Mouse (Mus musculus): ENCODE results near the gene Ss18l2. TPM values are rescaled to one million over a fixed set of nuclear protein-coding genes. Genes with fewer than 3 reads are reported as not detected.

Ss18l2 gene
- polyA plus RNA-seq (2014; fragmentation: Nextera tagmentation; extraction: Ambion mirVana), result 149 and 186 TPM in 2 replicates

DNA sequence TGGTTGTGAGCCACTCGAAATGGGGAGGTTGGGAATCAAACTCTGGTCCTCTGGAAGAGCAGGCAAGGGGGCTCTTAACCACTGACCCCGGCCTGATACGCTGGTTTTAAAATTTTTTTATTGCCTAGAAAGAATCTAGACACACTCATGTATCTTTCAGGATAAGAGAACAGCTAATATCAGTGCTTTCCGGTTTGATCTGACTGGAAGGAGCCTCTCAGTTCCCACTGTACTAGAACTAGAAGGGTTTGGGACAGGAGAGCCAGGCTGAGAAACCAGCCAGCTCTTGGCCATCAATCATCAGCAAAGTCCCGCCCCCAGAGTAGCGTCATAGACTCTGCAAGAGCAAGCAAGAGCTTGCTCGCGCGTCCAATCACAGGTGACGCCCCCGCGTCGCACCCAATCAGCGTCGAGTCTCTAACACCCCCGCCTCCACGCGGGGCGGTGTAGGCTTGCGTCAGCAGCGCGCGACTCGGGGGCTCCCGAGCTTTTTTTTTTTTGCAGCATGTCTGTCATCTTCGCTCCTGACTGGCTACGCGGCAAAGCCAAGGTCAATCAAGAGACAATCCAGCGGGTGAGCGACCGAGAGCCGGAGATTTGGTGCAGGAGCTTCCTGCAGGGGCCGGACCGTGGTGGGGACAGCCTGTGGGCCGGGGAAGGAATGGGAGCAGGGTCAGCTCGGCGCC lies at the start of gene Ss18l2:
Gene Ss18l2, plus strand, starts transcription at position 432 of the 686 bp plus-strand sequence.
- peak; percentile 98 for ATAC-seq
- Histone ChIP-seq H3K36me3 (ENCODE audit: control insufficient read depth, insufficient read depth, low read length) (peaks cover 9% of the 10 kb centered on the region), H3K9me3 (replicated peaks; ENCODE audit: control insufficient read depth, low read length) (no peaks in the 10 kb centered on the region), H3K27ac (ENCODE audit: low read depth, low read length) (peak within 1 kb of the TSS; percentile 88), H3K4me2 (ENCODE audit: low read length) (peak within 1 kb of the TSS; percentile 76), H3K27me3 (replicated peaks; ENCODE audit: control insufficient read depth, insufficient read depth, low read length) (no peaks in the 10 kb centered on the region), H3K4me3 (ENCODE audit: low read depth, low read length) (peak within 1 kb of the TSS; percentile 95), H3K4me1 (ENCODE audit: control insufficient read depth, insufficient read depth, low read length) (peaks cover 14% of the 10 kb centered on the region), H3K9ac (ENCODE audit: low read length) (peak within 1 kb of the TSS; percentile 93)
- 5% methylated on average over 37 of the region's 37 CpGs for WGBS
- peak; percentile 100 for DNase-seq (ENCODE audit: low spot score)

DNA sequence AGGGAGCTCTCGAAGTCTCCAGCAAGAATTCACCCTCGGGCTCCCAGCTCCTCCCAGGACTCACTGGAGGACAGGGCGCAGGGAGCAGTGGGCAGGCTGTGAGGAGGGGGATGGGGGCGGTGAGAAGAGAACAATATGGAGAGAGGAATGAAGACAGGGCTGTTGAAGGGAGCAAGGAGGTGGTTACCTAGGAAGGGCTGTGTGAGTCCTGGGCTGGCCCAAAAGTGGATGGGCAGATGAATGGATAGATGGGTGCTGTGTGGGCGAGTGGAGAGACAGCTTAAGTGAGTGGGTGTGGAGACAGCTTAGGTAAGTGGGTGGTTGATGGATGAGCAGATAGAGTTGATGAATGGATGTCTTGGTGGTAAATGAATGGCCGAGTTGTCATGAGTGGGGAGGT lies 46.7 kb upstream of the Ss18l2 start:
- Histone ChIP-seq H3K36me3 (ENCODE audit: control insufficient read depth, insufficient read depth, low read length) (no peaks in the 10 kb centered on the region), H3K4me2 (ENCODE audit: low read length) (no peak overlapping the region), H3K4me1 (ENCODE audit: control insufficient read depth, insufficient read depth, low read length) (peaks cover 11% of the 10 kb centered on the region; the same call in 1 of the 2 replicates), H3K27me3 (replicated peaks; ENCODE audit: control insufficient read depth, insufficient read depth, low read length) (no peaks in the 10 kb centered on the region), H3K9ac (ENCODE audit: low read length) (no peak overlapping the region), H3K4me3 (ENCODE audit: low read depth, low read length) (no peak overlapping the region), H3K27ac (ENCODE audit: low read depth, low read length) (no peak overlapping the region), H3K9me3 (replicated peaks; ENCODE audit: control insufficient read depth, low read length) (no peaks in the 10 kb centered on the region)
- WGBS, result 82% methylated on average over 6 of the region's 6 CpGs
- DNase-seq (ENCODE audit: low spot score) (no peak), ATAC-seq (no peak)

DNA sequence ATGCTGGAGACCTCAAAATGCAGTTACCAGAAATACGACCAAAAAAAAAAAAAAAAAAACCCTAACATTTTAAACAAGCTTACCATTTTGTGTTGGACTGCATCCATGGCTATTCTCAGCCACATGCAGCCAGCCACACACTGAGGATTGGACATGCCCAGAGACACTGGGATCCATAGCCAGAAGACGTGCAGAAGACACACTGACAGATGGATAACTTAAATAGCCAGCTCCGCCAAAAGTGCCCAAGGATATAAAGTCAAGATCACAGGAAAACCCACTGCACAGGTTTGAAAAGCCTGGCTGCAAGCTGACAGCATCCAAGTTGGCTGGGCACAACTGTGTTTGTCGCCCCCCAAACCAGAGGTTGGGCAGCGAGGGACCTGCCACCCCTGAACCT lies 46.0 kb upstream of the Ss18l2 start:
- WGBS, result 80% methylated on average over 5 of the region's 5 CpGs
- Histone ChIP-seq H3K4me1 (ENCODE audit: control insufficient read depth, insufficient read depth, low read length) (peaks cover 11% of the 10 kb centered on the region; the same call in 1 of the 2 replicates), H3K36me3 (ENCODE audit: control insufficient read depth, insufficient read depth, low read length) (no peaks in the 10 kb centered on the region), H3K9me3 (replicated peaks; ENCODE audit: control insufficient read depth, low read length) (no peaks in the 10 kb centered on the region), H3K27ac (ENCODE audit: low read depth, low read length) (no peak overlapping the region), H3K9ac (ENCODE audit: low read length) (no peak overlapping the region), H3K27me3 (replicated peaks; ENCODE audit: control insufficient read depth, insufficient read depth, low read length) (no peaks in the 10 kb centered on the region), H3K4me2 (ENCODE audit: low read length) (no peak overlapping the region), H3K4me3 (ENCODE audit: low read depth, low read length) (no peak overlapping the region)
- DNase-seq (ENCODE audit: low spot score) (no peak), ATAC-seq (no peak)

DNA sequence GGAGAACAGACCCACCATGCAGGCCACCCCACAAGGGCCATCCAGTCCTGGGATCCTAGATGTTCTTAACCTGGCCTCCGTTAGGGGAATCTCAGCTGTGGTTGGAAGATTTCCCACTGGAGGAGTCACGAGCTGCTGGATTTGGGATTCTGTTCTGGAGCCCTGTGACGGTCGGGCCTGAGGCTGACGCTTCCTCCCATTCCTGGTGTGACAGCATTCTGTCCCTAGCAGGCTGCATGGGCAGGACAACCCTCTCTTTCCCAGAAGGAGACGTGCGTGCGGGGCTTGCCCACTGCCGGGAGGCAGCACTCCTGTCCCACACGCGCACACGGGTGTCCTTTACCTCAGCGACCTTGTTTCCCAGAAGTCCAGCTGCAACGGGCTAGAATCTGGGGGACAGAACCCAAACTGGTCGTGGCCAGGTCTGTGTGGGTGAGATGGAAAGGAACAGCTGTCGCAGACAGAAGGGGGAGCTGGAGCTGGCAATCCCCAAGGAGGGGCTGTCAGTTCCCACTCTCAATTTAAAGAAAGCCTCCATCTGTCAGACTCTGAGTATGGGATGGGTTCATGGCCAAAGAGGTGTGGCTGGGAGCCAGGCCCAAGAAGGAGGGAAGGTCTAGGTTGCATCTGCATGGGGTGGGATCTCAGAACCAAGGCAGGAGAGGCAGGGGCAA lies 43.0 kb upstream of the Ss18l2 start:
- Histone ChIP-seq H3K4me3 (ENCODE audit: low read depth, low read length) (no peak overlapping the region), H3K36me3 (ENCODE audit: control insufficient read depth, insufficient read depth, low read length) (no peaks in the 10 kb centered on the region), H3K4me2 (ENCODE audit: low read length) (no peak overlapping the region), H3K27me3 (replicated peaks; ENCODE audit: control insufficient read depth, insufficient read depth, low read length) (0 out of 2 replicates have a peak, but pooled peaks cover 3% of the 10 kb centered on the region), H3K27ac (ENCODE audit: low read depth, low read length) (peak overlapping the region; percentile 88), H3K9ac (ENCODE audit: low read length) (no peak overlapping the region; the same call in 1 of the 2 replicates), H3K9me3 (replicated peaks; ENCODE audit: control insufficient read depth, low read length) (no peaks in the 10 kb centered on the region), H3K4me1 (ENCODE audit: control insufficient read depth, insufficient read depth, low read length) (peaks cover 17% of the 10 kb centered on the region; the same call in 1 of the 2 replicates)
- WGBS, result 67% methylated on average over 16 of the region's 16 CpGs
- DNase-seq (ENCODE audit: low spot score) (peak; percentile 81), ATAC-seq (peak; percentile 75)

DNA sequence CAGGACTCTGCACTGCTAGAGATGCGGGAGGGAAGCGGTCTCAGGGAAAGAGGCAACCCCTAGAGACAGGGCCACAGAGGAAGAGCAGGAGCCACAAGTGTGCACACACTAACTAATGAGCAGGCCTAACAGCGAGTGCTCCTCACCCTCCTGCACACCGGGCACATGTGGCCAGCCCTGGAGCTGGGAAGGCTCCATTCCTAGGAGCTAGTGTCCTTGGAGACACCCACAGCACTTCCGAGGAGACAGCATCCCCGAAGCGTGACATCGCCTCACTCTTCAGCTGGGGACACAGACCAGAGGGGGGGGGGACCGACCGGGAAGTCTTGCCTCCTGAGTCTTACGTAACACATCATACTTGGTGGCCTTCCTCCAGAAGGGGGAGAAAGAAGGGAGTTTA lies 42.3 kb upstream of the Ss18l2 start:
- H3K27ac ChIP-seq (ENCODE audit: low read depth, low read length), result peak overlapping the region; percentile 88; the same call in 1 of the 2 replicates
- ATAC-seq, result peak; percentile 15; the same call in 1 of the 2 replicates

DNA sequence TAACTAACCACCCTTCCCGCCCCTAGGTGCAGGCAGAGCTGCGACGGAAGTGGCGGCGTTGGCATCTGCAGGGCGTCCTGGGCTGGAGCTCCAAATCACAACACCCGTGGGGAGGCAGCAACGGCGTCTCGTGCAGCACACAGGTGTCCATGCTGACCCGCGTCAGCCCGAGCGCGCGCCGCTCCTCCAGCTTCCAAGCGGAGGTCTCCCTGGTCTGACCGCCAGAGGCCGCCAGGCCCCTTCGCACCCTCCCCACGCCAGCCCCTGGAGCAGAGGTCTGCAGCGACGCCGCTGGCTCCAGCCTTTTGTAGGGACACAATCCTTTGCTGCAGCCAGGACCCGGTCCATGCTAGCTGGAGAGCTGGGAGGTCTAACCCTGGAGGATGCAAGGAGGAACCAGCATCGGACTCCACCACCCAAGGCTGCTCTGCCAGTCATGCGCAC lies 40.8 kb upstream of the Ss18l2 start:
- no peaks in the 10 kb centered on the region for H3K9me3 ChIP-seq (replicated peaks; ENCODE audit: control insufficient read depth, low read length)
- H3K4me1 ChIP-seq (ENCODE audit: control insufficient read depth, insufficient read depth, low read length), result peaks cover 17% of the 10 kb centered on the region; the same call in 1 of the 2 replicates
- H3K27ac ChIP-seq (ENCODE audit: low read depth, low read length), result no peak overlapping the region
- DNase-seq (ENCODE audit: low spot score) (peak; percentile 64), ATAC-seq (peak; percentile 49)
- H3K36me3 ChIP-seq (ENCODE audit: control insufficient read depth, insufficient read depth, low read length), result no peaks in the 10 kb centered on the region
- peak overlapping the region; percentile 59 for H3K4me2 ChIP-seq (ENCODE audit: low read length)
- H3K4me3 ChIP-seq (ENCODE audit: low read depth, low read length), result peak overlapping the region; percentile 25
- H3K9ac ChIP-seq (ENCODE audit: low read length), result peak overlapping the region; percentile 54
- WGBS, result under 1% methylated on average over 28 of the region's 28 CpGs
- H3K27me3 ChIP-seq (replicated peaks; ENCODE audit: control insufficient read depth, insufficient read depth, low read length), result 0 out of 2 replicates have a peak, but pooled peaks cover 3% of the 10 kb centered on the region

More for the DNA sequence above, 42.3 kb upstream of the Ss18l2 start:
- Histone ChIP-seq H3K27me3 (replicated peaks; ENCODE audit: control insufficient read depth, insufficient read depth, low read length) (0 out of 2 replicates have a peak, but pooled peaks cover 3% of the 10 kb centered on the region), H3K36me3 (ENCODE audit: control insufficient read depth, insufficient read depth, low read length) (no peaks in the 10 kb centered on the region), H3K4me3 (ENCODE audit: low read depth, low read length) (no peak overlapping the region), H3K4me2 (ENCODE audit: low read length) (no peak overlapping the region), H3K9me3 (replicated peaks; ENCODE audit: control insufficient read depth, low read length) (no peaks in the 10 kb centered on the region), H3K9ac (ENCODE audit: low read length) (no peak overlapping the region), H3K4me1 (ENCODE audit: control insufficient read depth, insufficient read depth, low read length) (peaks cover 17% of the 10 kb centered on the region; the same call in 1 of the 2 replicates)
- DNase-seq (ENCODE audit: low spot score), result no peak
- WGBS, result 74% methylated on average over 11 of the region's 11 CpGs

DNA sequence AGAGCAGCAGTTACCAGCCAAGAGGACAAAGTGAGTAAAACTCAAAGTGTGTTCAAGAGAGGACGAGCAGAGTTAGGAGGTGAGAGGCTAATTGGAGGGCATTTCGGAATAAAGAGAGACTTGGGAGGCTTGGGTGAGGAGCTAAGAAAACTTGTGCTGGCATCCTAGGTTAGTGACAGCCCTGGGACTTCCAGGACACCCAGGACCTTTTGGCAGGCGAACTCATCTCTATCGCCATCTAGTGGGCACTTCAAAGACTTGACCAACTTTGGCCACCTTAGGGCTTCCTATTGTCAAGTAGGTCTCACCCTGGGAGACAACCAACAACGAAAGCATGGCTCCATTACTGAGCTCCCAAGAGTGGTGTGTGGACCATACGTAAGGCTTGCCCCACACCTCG lies 38.8 kb upstream of the Ss18l2 start:
- Histone ChIP-seq H3K27me3 (replicated peaks; ENCODE audit: control insufficient read depth, insufficient read depth, low read length) (0 out of 2 replicates have a peak, but pooled peaks cover 3% of the 10 kb centered on the region), H3K4me3 (ENCODE audit: low read depth, low read length) (no peak overlapping the region), H3K4me1 (ENCODE audit: control insufficient read depth, insufficient read depth, low read length) (peaks cover 14% of the 10 kb centered on the region; the same call in 1 of the 2 replicates), H3K4me2 (ENCODE audit: low read length) (no peak overlapping the region), H3K36me3 (ENCODE audit: control insufficient read depth, insufficient read depth, low read length) (no peaks in the 10 kb centered on the region), H3K9ac (ENCODE audit: low read length) (no peak overlapping the region), H3K27ac (ENCODE audit: low read depth, low read length) (no peak overlapping the region), H3K9me3 (replicated peaks; ENCODE audit: control insufficient read depth, low read length) (no peaks in the 10 kb centered on the region)
- no peak for ATAC-seq
- peak; percentile 75 for DNase-seq (ENCODE audit: low spot score)
- WGBS, result 14% methylated on average over 7 of the region's 7 CpGs

DNA sequence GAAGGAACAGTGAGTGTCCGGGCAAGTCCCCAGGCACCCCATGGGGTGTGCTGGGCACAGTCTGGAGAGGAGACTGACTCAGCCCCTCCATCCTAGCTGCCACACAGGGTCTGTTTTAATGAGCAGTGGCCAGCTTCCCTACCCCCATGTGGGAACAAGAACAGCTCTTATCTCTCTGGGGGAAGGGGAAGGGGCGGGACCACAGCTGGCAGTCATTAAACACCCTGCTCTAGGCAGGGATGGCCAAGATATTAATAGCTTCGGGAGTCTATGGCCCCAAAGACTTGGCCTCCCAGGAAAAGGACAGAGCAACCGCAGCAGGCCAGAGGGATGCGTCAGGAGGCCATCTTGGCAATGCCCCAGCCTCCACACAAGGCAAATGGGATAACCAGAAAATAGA lies 37.8 kb upstream of the Ss18l2 start:
- Histone ChIP-seq H3K9me3 (replicated peaks; ENCODE audit: control insufficient read depth, low read length) (no peaks in the 10 kb centered on the region), H3K4me1 (ENCODE audit: control insufficient read depth, insufficient read depth, low read length) (peaks cover 11% of the 10 kb centered on the region; the same call in 1 of the 2 replicates), H3K9ac (ENCODE audit: low read length) (no peak overlapping the region), H3K27ac (ENCODE audit: low read depth, low read length) (no peak overlapping the region), H3K4me2 (ENCODE audit: low read length) (no peak overlapping the region), H3K36me3 (ENCODE audit: control insufficient read depth, insufficient read depth, low read length) (no peaks in the 10 kb centered on the region), H3K27me3 (replicated peaks; ENCODE audit: control insufficient read depth, insufficient read depth, low read length) (0 out of 2 replicates have a peak, but pooled peaks cover 3% of the 10 kb centered on the region), H3K4me3 (ENCODE audit: low read depth, low read length) (no peak overlapping the region)
- 77% methylated on average over 5 of the region's 5 CpGs for WGBS
- DNase-seq (ENCODE audit: low spot score), result no peak
- ATAC-seq, result no peak
